ENCODE assay signal across 8 mouse cellular contexts in the genomic region with DNA sequence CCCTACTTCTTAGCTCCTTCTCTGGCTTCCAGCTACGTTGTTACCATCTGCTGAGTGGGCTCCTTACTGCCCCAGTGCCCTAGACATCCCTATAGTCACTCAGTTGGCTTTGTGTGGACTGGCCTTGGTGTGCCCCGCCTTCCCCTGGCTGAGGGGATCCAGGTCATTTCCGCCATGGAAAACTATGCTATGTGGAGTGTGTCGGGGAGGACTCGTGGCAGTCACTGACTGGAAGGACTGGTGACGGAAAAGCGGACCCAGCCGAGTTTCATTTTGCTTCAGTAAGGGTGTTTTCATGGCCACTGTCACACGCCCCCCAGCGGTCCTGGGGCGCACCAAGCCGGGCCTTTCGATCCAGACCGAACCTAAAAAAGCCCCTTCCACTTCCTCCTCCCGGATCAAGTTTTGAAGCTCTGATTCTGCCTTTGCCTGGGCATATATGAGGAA. TPM values are rescaled to one million over a fixed set of nuclear protein-coding genes. Genes with fewer than 3 reads are reported as not detected.
A peak's percentile ranks its signal among the peaks of the same experiment; 100 is the strongest.
DNase-seq lines count a peak whose midpoint lies in the region; ATAC-seq and TF ChIP-seq lines count a peak whose summit lies in the region.

No protein-coding gene starts in this region.

- no peak for TF ChIP-seq EP300 in lung, postnatal 0 days (IDR thresholded peaks at IDR 0.05)

- peak overlapping the region; percentile 75 for H3K4me3 ChIP-seq in G1E (ENCODE audit: low read depth, low read length)
- peak overlapping the region; percentile 70 for H3K4me3 ChIP-seq in forebrain, embryonic 13.5 days
- peak overlapping the region; percentile 77 for H3K4me3 ChIP-seq in lung, postnatal 0 days (ENCODE audit: low read depth, low read length)

- 0 out of 2 replicates have a peak, but pooled peaks have one; percentile 10 for ATAC-seq in G1E (ENCODE audit: extremely low read depth, insufficient number of reproducible peaks, low FRiP score, poor library complexity, severe bottlenecking)
- peak; percentile 42 for ATAC-seq in forebrain, embryonic 13.5 days
- peak; percentile 88 for ATAC-seq in lung, postnatal 0 days
- peak; percentile 34 for ATAC-seq in neutrophil, adult 5-6 weeks (ENCODE audit: extremely low read depth, insufficient number of reproducible peaks, low FRiP score, poor library complexity, severe bottlenecking)

- TF ChIP-seq CTCF in G1E (IDR thresholded peaks at IDR 0.05; ENCODE audit: low read depth, low read length): no peak
- TF ChIP-seq CTCF in lung, postnatal 0 days (IDR thresholded peaks at IDR 0.05): peak; percentile 65

- peak overlapping the region; percentile 89 for H3K4me2 ChIP-seq in forebrain, embryonic 13.5 days
- peak overlapping the region; percentile 82 for H3K4me2 ChIP-seq in lung, postnatal 0 days (replicated peaks; ENCODE audit: low read depth, low read length)

- peaks cover 59% of the 10 kb centered on the region for H3K4me1 ChIP-seq in G1E (ENCODE audit: insufficient read depth, low read depth, low read length)
- peaks cover 60% of the 10 kb centered on the region for H3K4me1 ChIP-seq in forebrain, embryonic 13.5 days
- peaks cover 28% of the 10 kb centered on the region for H3K4me1 ChIP-seq in lung, postnatal 0 days (ENCODE audit: insufficient read depth, low read depth, low read length)

- H3K9me3 ChIP-seq in G1E (replicated peaks): peaks cover 5% of the 10 kb centered on the region
- H3K9me3 ChIP-seq in forebrain, embryonic 13.5 days (replicated peaks): no peaks in the 10 kb centered on the region
- H3K9me3 ChIP-seq in lung, postnatal 0 days (ENCODE audit: low read length): no peaks in the 10 kb centered on the region

- peak; percentile 66 for DNase-seq in G1E (ENCODE audit: low spot score)
- peak; percentile 44 for DNase-seq in c-Kit-positive CD71-positive TER-119-positive erythroid progenitor cells, embryonic 14.5 days (ENCODE audit: low spot score)
- DNase-seq in heart, postnatal 36 days: peak; percentile 62 to 66
- peak; percentile 69 to 82 for DNase-seq in kidney, postnatal 4 days
- peak; percentile 94 for DNase-seq in lung, postnatal 0 days (ENCODE audit: low spot score)
- DNase-seq in thymus, postnatal 14 days: peak; percentile 62

- H3K27me3 ChIP-seq in G1E (ENCODE audit: insufficient read depth, low read length): peaks cover 3% of the 10 kb centered on the region; the same call in 1 of the 2 replicates
- H3K27me3 ChIP-seq in forebrain, embryonic 13.5 days: no peaks in the 10 kb centered on the region
- H3K27me3 ChIP-seq in lung, postnatal 0 days (replicated peaks; ENCODE audit: insufficient read depth, low read length): no peaks in the 10 kb centered on the region

- intact Hi-C loops in heart, postnatal 36 days (cut with DNase I): loop anchor here (5.0 kb wide), 1 partner anchor 43 kb away; no protein-coding TSS in a partner anchor

- peaks cover 12% of the 10 kb centered on the region for H3K36me3 ChIP-seq in G1E (replicated peaks)
- no peaks in the 10 kb centered on the region for H3K36me3 ChIP-seq in forebrain, embryonic 13.5 days (ENCODE audit: poor library complexity, severe bottlenecking)
- H3K36me3 ChIP-seq in lung, postnatal 0 days (ENCODE audit: insufficient read depth, low read length): no peaks in the 10 kb centered on the region

- WGBS in forebrain, embryonic 13.5 days: 1% methylated on average over 15 of the region's 15 CpGs
- 2% methylated on average over 15 of the region's 15 CpGs for WGBS in lung, postnatal 0 days

- peak overlapping the region; percentile 77 for H3K27ac ChIP-seq in forebrain, embryonic 13.5 days
- peak overlapping the region; percentile 81 for H3K27ac ChIP-seq in lung, postnatal 0 days (ENCODE audit: low read length)

- H3K9ac ChIP-seq in forebrain, embryonic 13.5 days: peak overlapping the region; percentile 77
- peak overlapping the region; percentile 62 for H3K9ac ChIP-seq in lung, postnatal 0 days (replicated peaks; ENCODE audit: low read depth)

RNA-seq across cellular contexts. Expression of gene Itm2c, which starts 1.3 kb away (rescaled TPM):
- 51.8 and 67.5 TPM in 2 replicates for total RNA-seq in G1E (2014; fragmentation: Nextera tagmentation)
- total RNA-seq in G1E (2017): 149 and 176 TPM in 2 replicates
- 67.9 and 69.9 TPM in 2 replicates for polyA plus RNA-seq in G1E (2012)
- polyA plus RNA-seq in forebrain, embryonic 13.5 days (2015; fragmentation: Nextera tagmentation; extraction: Ambion mirVana): 124 and 129 TPM in 2 replicates
- 10 to 100 TPM; 61.5 to 66.5 TPM for total RNA-seq in heart, postnatal 36 days (2021)
- 221 and 244 TPM in 2 replicates for polyA plus RNA-seq in lung, postnatal 0 days (2015; fragmentation: Nextera tagmentation; extraction: Ambion mirVana)
- total RNA-seq in neutrophil, adult 5-6 weeks (2017): 20.7 and 24.3 TPM in 2 replicates

RNA-seq across cellular contexts. Expression of gene 4933407L21Rik, which starts 32.9 kb away (rescaled TPM):
- total RNA-seq in G1E (2014; fragmentation: Nextera tagmentation): not detected in 2 replicates
- 0.05 TPM in 1 of 2 replicates, not detected in the other for total RNA-seq in G1E (2017)
- not detected in 2 replicates for polyA plus RNA-seq in G1E (2012)
- polyA plus RNA-seq in forebrain, embryonic 13.5 days (2015; fragmentation: Nextera tagmentation; extraction: Ambion mirVana): 3.7 and 5.2 TPM in 2 replicates
- not detected for total RNA-seq in heart, postnatal 36 days (2021)
- polyA plus RNA-seq in lung, postnatal 0 days (2015; fragmentation: Nextera tagmentation; extraction: Ambion mirVana): 0.11 and 0.30 TPM in 2 replicates
- 0.23 TPM in 1 of 2 replicates, not detected in the other for total RNA-seq in neutrophil, adult 5-6 weeks (2017)

Comparison
In these comparisons a context has a peak if more than half of its experiments do, and no peak if none do; other contexts are left out.
1. Peak in every context shown above with its lines: DNase-seq, ATAC-seq, H3K4me3 ChIP-seq and H3K27ac ChIP-seq.
2. ATAC-seq: peak in every context shown above with its lines; median percentile 88 in lung, postnatal 0 days; 42 in forebrain, embryonic 13.5 days; 34 in neutrophil, adult 5-6 weeks; 10 in G1E.
3. DNase-seq: peak in every context shown above with its lines; median percentile 94 in lung, postnatal 0 days; 76 in kidney, postnatal 4 days; 66 in G1E; 64 in heart, postnatal 36 days; 62 in thymus, postnatal 14 days; 44 in c-Kit-positive CD71-positive TER-119-positive erythroid progenitor cells, embryonic 14.5 days.